Mouse (Mus musculus): ENCODE measurements around the gene Tbl1xr1. TPM values are rescaled to one million over a fixed set of nuclear protein-coding genes. Genes with fewer than 3 reads are reported as not detected.

The Tbl1xr1 gene
- polyA plus RNA-seq, 1 experiment from 2014 or later = 21.4 TPM

DNA sequence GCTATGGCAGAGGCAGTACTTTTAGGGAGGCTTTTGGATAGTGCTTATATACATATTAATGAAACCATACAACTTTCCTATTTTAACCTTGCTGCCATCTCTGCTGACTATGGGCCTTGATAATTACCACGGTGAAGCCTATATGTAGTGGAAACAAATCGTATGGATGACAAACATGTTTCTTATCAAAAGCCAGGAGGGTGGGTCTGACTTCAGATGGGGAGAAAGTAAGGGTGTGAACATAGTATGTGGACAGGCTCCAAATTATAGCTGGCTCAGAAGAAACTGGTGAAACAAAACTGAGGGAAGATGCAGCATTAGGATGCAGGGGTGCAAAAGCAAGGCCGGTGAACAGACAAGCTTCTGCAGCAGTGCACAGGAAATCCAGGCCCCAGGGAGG lies 151.6 kb downstream of the Tbl1xr1 start:
- 54% methylated on average over 3 of the region's 3 CpGs for WGBS (ENCODE audit: insufficient replicate concordance)
- Histone ChIP-seq H3K4me2 (no peak overlapping the region), H3K4me3 (ENCODE audit: low read depth, low read length) (no peak overlapping the region), H3K4me1 (ENCODE audit: control insufficient read depth, insufficient read depth, low read length) (no peaks in the 10 kb centered on the region), H3K36me3 (ENCODE audit: control insufficient read depth, insufficient read depth, low read length) (no peaks in the 10 kb centered on the region), H3K27me3 (ENCODE audit: control insufficient read depth, insufficient read depth, low read length) (no peaks in the 10 kb centered on the region), H3K9me3 (replicated peaks; ENCODE audit: control insufficient read depth, low read length) (no peaks in the 10 kb centered on the region), H3K9ac (ENCODE audit: low read depth, low read length) (no peak overlapping the region), H3K27ac (ENCODE audit: low read depth, low read length) (no peak overlapping the region)
- no peak for ATAC-seq (replicated peaks; ENCODE audit: insufficient number of reproducible peaks, low FRiP score, low TSS enrichment)

DNA sequence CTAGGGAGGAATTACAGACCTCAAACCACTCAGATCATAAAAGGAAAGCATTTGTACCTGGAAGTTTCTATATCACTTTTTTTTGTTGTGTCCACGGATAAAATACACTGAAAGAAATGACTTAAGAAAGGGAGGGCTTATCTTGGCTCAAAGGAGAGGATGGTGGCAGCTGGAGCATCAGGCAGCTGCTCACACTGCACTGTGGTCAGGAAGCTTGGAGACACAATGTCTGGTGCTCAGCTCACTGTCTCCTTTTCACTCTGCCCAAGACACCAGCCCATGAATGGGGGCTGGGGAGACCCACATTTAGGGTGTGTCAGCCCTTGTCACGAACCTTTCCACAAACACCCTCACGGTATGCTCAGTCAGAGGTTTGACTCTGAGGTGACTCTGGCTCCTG lies 154.2 kb downstream of the Tbl1xr1 start:
- no peak for ATAC-seq (replicated peaks; ENCODE audit: insufficient number of reproducible peaks, low FRiP score, low TSS enrichment)
- H3K36me3 ChIP-seq (ENCODE audit: control insufficient read depth, insufficient read depth, low read length) = no peaks in the 10 kb centered on the region
- WGBS (ENCODE audit: insufficient replicate concordance) = 46% methylated on average over 3 of the region's 3 CpGs

DNA sequence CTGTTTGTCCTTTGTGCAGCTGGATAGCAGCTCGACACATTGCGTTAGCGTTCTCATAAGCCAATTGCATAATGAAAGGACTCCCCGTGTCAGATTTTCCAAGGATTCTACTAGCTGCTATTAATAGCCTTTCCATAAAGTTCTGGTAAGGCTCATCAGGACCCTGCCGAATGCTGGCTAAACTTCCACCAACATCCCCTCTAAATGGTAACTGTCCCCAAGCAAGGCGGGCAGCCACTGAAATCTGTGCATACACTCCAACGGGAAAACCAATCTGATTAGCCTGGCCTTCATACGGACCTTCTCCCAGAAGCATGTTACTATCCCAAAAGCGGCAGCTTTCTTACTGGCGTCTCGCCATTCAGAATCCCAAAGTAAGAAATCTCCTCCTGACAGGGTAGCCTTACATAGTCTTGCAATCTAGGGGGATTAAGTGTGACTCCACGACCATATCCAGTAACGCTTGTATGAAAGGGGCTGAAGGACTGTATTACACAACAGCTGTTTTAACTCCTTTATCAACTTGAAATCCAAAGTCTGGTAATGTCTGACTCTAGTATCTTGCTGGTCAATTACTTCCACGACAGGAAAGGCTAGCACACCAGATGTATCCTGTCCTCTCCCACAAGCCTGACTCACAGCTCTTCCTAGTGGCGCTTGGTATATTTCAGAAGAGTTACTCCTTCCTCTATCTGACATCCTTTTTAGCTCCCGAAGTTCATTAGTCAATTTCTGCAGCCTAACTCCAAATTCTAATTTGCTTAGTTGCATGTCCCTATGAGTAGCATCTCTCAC lies 161.9 kb downstream of the Tbl1xr1 start:
- WGBS (ENCODE audit: insufficient replicate concordance) = 82% methylated on average over 16 of the region's 16 CpGs
- no peak for ATAC-seq (replicated peaks; ENCODE audit: insufficient number of reproducible peaks, low FRiP score, low TSS enrichment)
- Histone ChIP-seq H3K27me3 (ENCODE audit: control insufficient read depth, insufficient read depth, low read length) (no peaks in the 10 kb centered on the region), H3K4me3 (ENCODE audit: low read depth, low read length) (no peak overlapping the region), H3K36me3 (ENCODE audit: control insufficient read depth, insufficient read depth, low read length) (no peaks in the 10 kb centered on the region), H3K27ac (ENCODE audit: low read depth, low read length) (no peak overlapping the region), H3K4me2 (no peak overlapping the region), H3K9ac (ENCODE audit: low read depth, low read length) (no peak overlapping the region), H3K4me1 (ENCODE audit: control insufficient read depth, insufficient read depth, low read length) (no peaks in the 10 kb centered on the region), H3K9me3 (replicated peaks; ENCODE audit: control insufficient read depth, low read length) (peaks cover 3% of the 10 kb centered on the region; the same call in 1 of the 2 replicates)

More for the DNA sequence above, 154.2 kb downstream of the Tbl1xr1 start:
- no peaks in the 10 kb centered on the region for H3K9me3 ChIP-seq (replicated peaks; ENCODE audit: control insufficient read depth, low read length)
- H3K4me3 ChIP-seq (ENCODE audit: low read depth, low read length) = no peak overlapping the region
- H3K27me3 ChIP-seq (ENCODE audit: control insufficient read depth, insufficient read depth, low read length) = no peaks in the 10 kb centered on the region
- no peaks in the 10 kb centered on the region for H3K4me1 ChIP-seq (ENCODE audit: control insufficient read depth, insufficient read depth, low read length)
- H3K27ac ChIP-seq (ENCODE audit: low read depth, low read length) = no peak overlapping the region
- H3K4me2 ChIP-seq = no peak overlapping the region
- no peak overlapping the region for H3K9ac ChIP-seq (ENCODE audit: low read depth, low read length)

Measured in heart, embryonic 11.5 days (tissue).